Mouse (Mus musculus): ENCODE results near the gene Pex5l.

- TF ChIP-seq CTCF (IDR thresholded peaks at IDR 0.05; ENCODE audit: low read depth): no peak
- TF ChIP-seq EP300 (IDR thresholded peaks at IDR 0.05; ENCODE audit: low read depth): no peak
These were observed 61.3 kb downstream of the Pex5l start for GRCm38 (mm10) chr3:33081793-33082192.

Data from heart, postnatal 0 days (tissue).